1 mouse cellular context compared by ENCODE assay signal in genomic region chr16:17929211-17929610, GRCm38 (mm10).
TF ChIP-seq lines count a peak whose summit lies in the region.

No protein-coding gene starts in this region.

TF ChIP-seq in MEL, 35 proteins besides CTCF, POLR2A, EP300 and RAD21 (continued from another document):
- TF ChIP-seq USF2 (IDR thresholded peaks at IDR 0.05; ENCODE audit: borderline replicate concordance in 1 of 2, insufficient read depth in 1 of 2, low read depth in 1 of 2, low read length in 2 of 2) (no peak), CHD2 (IDR thresholded peaks at IDR 0.05; ENCODE audit: low read length) (no peak), MYC (IDR thresholded peaks at IDR 0.05; ENCODE audit: low read depth, low read length) (no peak), MAFK (IDR thresholded peaks at IDR 0.05; ENCODE audit: borderline replicate concordance, low read depth, low read length) (no peak), RCOR1 (IDR thresholded peaks at IDR 0.05; ENCODE audit: low read depth, low read length) (no peak), BHLHE40 (IDR thresholded peaks at IDR 0.05; ENCODE audit: borderline replicate concordance, low read depth, low read length) (no peak), ELF1 (IDR thresholded peaks at IDR 0.05; ENCODE audit: low read depth, low read length) (no peak), HCFC1 (IDR thresholded peaks at IDR 0.05; ENCODE audit: low read depth, low read length) (no peak), SMC3 (IDR thresholded peaks at IDR 0.05; ENCODE audit: low read depth, low read length) (no peak), GATA1 (IDR thresholded peaks at IDR 0.05; ENCODE audit: low read depth, low read length) (no peak), ZKSCAN1 (IDR thresholded peaks at IDR 0.05; ENCODE audit: low read depth, low read length) (no peak), POLR2AphosphoS5 (IDR thresholded peaks at IDR 0.05; ENCODE audit: borderline replicate concordance, low read depth, low read length) (no peak), E2F4 (IDR thresholded peaks at IDR 0.05; ENCODE audit: borderline replicate concordance, low read depth, low read length) (no peak)
TF ChIP-seq in MEL: peak in this region for 0.
